Mouse (Mus musculus) midbrain, embryonic 16.5 days (tissue): ENCODE measurements around the gene Bcl2. TPM values are rescaled to one million over a fixed set of nuclear protein-coding genes. Genes with fewer than 3 reads are reported as not detected.

Source experiments
- ATAC-seq: fragments of 200-750 bp; cut with Nextera tagmentation; 2 replicates; pipeline ENCODE4 v1.8.0; 2017; ENCODE audit warnings: moderate TSS enrichment
- H3K27ac ChIP-seq: fragments of 300-500 bp; sonication (generic); 2 replicates; pipeline ENCODE4 v1.5.1; 2014; ENCODE audit warnings: mild to moderate bottlenecking, low read length, mixed read lengths
- H3K27me3 ChIP-seq: fragments of 300-500 bp; sonication (generic); 2 replicates; pipeline ENCODE4 v1.6.1; 2014; ENCODE audit warnings: low read depth, low read length, mixed read lengths; ENCODE audit not compliant: control insufficient read depth, insufficient read depth
- H3K36me3 ChIP-seq: fragments of 300-500 bp; sonication (generic); 2 replicates; pipeline ENCODE4 v1.6.1; 2014; ENCODE audit warnings: mild to moderate bottlenecking, low read length, moderate library complexity, mixed read lengths; ENCODE audit not compliant: control insufficient read depth, insufficient read depth
- H3K4me1 ChIP-seq: fragments of 300-500 bp; sonication (generic); 2 replicates; pipeline ENCODE4 v1.6.1; 2014; ENCODE audit warnings: mild to moderate bottlenecking, low read length, mixed read lengths; ENCODE audit not compliant: control insufficient read depth, insufficient read depth
- H3K4me2 ChIP-seq: fragments of 300-500 bp; sonication (generic); 2 replicates; pipeline ENCODE4 v1.6.1; 2014; ENCODE audit warnings: mild to moderate bottlenecking, low read length, mixed read lengths
- H3K4me3 ChIP-seq: fragments of 300-500 bp; sonication (generic); 2 replicates; pipeline ENCODE4 v1.5.1; 2014; ENCODE audit warnings: low read depth, mild to moderate bottlenecking, low read length, moderate library complexity, mixed read lengths
- H3K9ac ChIP-seq: fragments of 300-500 bp; sonication (generic); 2 replicates; pipeline ENCODE4 v1.6.1; 2014; ENCODE audit warnings: low read depth, low read length, mixed read lengths
- H3K9me3 ChIP-seq: fragments of 300-500 bp; sonication (generic); replicated peaks from 2 replicates; pipeline ENCODE4 v1.6.1; 2014; ENCODE audit warnings: mild to moderate bottlenecking, low read length, mixed read lengths; ENCODE audit not compliant: control insufficient read depth, poor library complexity, severe bottlenecking
- WGBS: fragments of 180-500 bp; shearing (Covaris S2); extraction: QIAGEN DNeasy Blood & Tissue Kit; methylation state at CpG from one replicate; pipeline ENCODE4 v1.1.7; 2014; 5-methylcytosine and 5-hydroxymethylcytosine counted together
- polyA plus RNA-seq: library from polyadenylated mRNA; unstranded; fragments of >200 nt; fragmentation: Nextera tagmentation; extraction: Ambion mirVana; gene quantifications from 2 replicates; pipeline ENCODE4 v1.2.1, GENCODE M21; 2015

Bcl2 gene
- 14.7 and 16.2 TPM in 2 replicates for polyA plus RNA-seq

GRCm38 (mm10) chr1:106713621-106714529 lies at the start of gene Bcl2:
TSS of gene Bcl2 (minus strand) at chr1:106714274.
- peaks cover 19% of the 10 kb centered on the region for H3K4me1 ChIP-seq
- peak within 1 kb of the TSS; percentile 84 for H3K4me3 ChIP-seq
- H3K9me3 ChIP-seq = no peaks in the 10 kb centered on the region
- H3K27ac ChIP-seq = peak within 1 kb of the TSS; percentile 94
- peak within 1 kb of the TSS; percentile 92 for H3K4me2 ChIP-seq
- H3K36me3 ChIP-seq = no peaks in the 10 kb centered on the region
- peak within 1 kb of the TSS; percentile 97 for H3K9ac ChIP-seq
- H3K27me3 ChIP-seq = no peaks in the 10 kb centered on the region
- WGBS = under 1% methylated on average over 71 of the region's 95 CpGs
- peak; percentile 90 for ATAC-seq

- no peaks in the 10 kb centered on the region for H3K9me3 ChIP-seq
- no peaks in the 10 kb centered on the region for H3K36me3 ChIP-seq
- no peak overlapping the region for H3K4me2 ChIP-seq
- no peak for ATAC-seq
- H3K9ac ChIP-seq = no peak overlapping the region
- 87% methylated on average over 3 of the region's 3 CpGs for WGBS
- H3K4me3 ChIP-seq = no peak overlapping the region
- H3K27me3 ChIP-seq = no peaks in the 10 kb centered on the region
- H3K27ac ChIP-seq = no peak overlapping the region
- peaks cover 12% of the 10 kb centered on the region for H3K4me1 ChIP-seq
Measured at GRCm38 (mm10) chr1:106760750-106761149, 46.7 kb upstream of the Bcl2 start.

GRCm38 (mm10) chr1:106759572-106760435 lies 45.7 kb upstream of the Bcl2 start, which contains the start of gene Kdsr:
TSS of gene Kdsr (minus strand) at chr1:106759727.
- Histone ChIP-seq H3K4me1 (peaks cover 12% of the 10 kb centered on the region), H3K4me3 (peak within 1 kb of the TSS; percentile 87), H3K27ac (peak within 1 kb of the TSS; percentile 77), H3K9me3 (no peaks in the 10 kb centered on the region), H3K4me2 (peak within 1 kb of the TSS; percentile 97), H3K27me3 (no peaks in the 10 kb centered on the region), H3K9ac (peak within 1 kb of the TSS; percentile 85), H3K36me3 (no peaks in the 10 kb centered on the region; the same call in 1 of the 2 replicates)
- 1% methylated on average over 50 of the region's 51 CpGs for WGBS
- peak; percentile 99 for ATAC-seq

DNA sequence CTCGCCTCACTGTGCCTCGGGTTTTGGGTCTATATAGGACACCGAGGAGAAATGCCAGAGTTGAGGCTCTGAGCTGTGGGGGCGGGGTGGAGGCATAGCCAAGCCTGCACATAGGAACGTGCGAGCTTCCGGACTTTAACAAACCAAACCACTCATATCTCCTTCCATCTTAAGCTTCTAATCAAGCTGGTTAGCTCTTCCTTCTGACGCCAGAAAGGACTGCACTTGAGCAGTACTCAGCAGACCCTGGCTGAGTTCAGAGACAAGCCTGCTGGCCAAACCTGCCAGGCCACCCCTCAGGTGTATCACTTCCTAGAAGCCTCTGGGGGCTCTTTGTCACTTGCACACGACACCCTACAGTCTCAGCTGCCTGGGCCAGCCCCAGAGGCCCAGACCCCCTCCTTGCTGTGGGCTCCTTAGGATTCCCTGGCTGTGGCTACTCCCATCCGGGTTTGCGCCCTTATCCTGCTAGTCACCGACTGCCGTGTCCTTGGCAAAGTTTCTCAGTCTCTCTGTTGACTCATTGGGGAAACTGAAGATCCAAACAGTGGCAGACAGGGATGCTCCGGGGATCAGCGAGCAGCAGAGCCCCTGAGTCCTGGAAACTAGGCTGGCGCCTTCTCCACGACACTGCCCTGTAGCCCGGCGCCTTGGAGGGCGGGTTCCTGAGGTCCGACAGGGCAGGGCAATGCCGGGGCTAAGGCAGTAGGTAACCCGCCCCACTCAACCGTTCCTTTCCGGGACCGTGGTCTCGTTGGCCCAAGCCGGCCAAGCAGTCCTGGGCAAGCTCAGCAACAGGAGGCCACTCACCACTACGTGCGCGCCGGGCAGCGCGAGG lies 44.9 kb upstream of the Bcl2 start:
- peak overlapping the region; percentile 97 for H3K4me2 ChIP-seq
- H3K4me1 ChIP-seq = peaks cover 12% of the 10 kb centered on the region
- no peaks in the 10 kb centered on the region for H3K9me3 ChIP-seq

DNA sequence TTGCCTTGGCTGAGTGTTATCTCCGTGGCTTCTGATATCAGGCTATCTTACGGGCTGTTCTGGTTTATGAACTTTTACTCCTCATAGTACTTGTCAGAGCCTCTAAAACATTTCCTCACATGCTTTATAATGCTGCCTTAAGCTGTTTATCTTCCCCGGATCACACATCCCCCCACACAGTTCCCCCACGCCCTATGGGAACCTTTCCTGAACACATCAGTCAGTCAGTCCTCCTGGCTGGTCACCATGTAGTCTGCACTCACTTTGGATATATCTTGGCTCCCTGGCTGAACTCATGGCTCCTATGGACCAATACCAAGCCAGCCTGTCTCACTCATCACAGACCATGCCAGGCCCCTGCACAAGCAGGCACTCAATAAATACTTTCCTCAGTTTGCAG lies 42.6 kb upstream of the Bcl2 start:
- peaks cover 12% of the 10 kb centered on the region for H3K4me1 ChIP-seq
- H3K9ac ChIP-seq = no peak overlapping the region
- peaks cover 4% of the 10 kb centered on the region; the same call in 1 of the 2 replicates for H3K36me3 ChIP-seq
- no peaks in the 10 kb centered on the region for H3K27me3 ChIP-seq
- no peak for ATAC-seq
- H3K4me2 ChIP-seq = no peak overlapping the region
- 96% methylated on average over 4 of the region's 4 CpGs for WGBS
- H3K4me3 ChIP-seq = no peak overlapping the region
- no peak overlapping the region for H3K27ac ChIP-seq
- no peaks in the 10 kb centered on the region for H3K9me3 ChIP-seq

More for the DNA sequence above, 44.9 kb upstream of the Bcl2 start:
- Histone ChIP-seq H3K36me3 (no peaks in the 10 kb centered on the region; the same call in 1 of the 2 replicates), H3K27ac (peak overlapping the region; percentile 77), H3K27me3 (no peaks in the 10 kb centered on the region), H3K9ac (peak overlapping the region; percentile 85), H3K4me3 (peak overlapping the region; percentile 87)
- peak; percentile 50 for ATAC-seq
- WGBS = 4% methylated on average over 34 of the region's 34 CpGs

DNA sequence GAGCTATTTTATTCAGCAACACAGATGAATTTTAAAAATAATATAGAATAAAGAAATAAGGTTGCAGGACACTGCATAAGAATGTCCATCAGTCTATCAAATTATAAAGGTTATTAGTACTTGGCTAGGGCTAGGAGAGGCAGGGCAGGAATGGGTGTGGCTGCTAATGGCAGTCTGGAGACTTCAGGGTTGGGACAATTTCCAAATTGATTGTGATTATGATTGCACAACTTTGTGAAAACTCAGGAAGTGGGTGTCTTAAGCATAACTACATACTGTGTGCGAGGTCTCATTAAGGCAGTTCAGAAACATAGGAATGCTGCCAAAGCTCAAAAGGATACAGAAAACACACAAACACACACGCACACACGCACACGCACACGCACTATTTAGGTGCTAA lies 37.9 kb upstream of the Bcl2 start:
- 100% methylated on average over 5 of the region's 5 CpGs for WGBS
- no peak overlapping the region for H3K4me3 ChIP-seq
- H3K27me3 ChIP-seq = no peaks in the 10 kb centered on the region
- H3K9me3 ChIP-seq = no peaks in the 10 kb centered on the region
- H3K9ac ChIP-seq = no peak overlapping the region
- H3K36me3 ChIP-seq = peaks cover 12% of the 10 kb centered on the region
- no peak overlapping the region for H3K4me2 ChIP-seq
- H3K27ac ChIP-seq = no peak overlapping the region
- no peaks in the 10 kb centered on the region; the same call in 1 of the 2 replicates for H3K4me1 ChIP-seq
- ATAC-seq = no peak

- no peak overlapping the region for H3K9ac ChIP-seq
- no peaks in the 10 kb centered on the region for H3K9me3 ChIP-seq
- H3K36me3 ChIP-seq = peaks cover 23% of the 10 kb centered on the region
- no peak overlapping the region for H3K4me3 ChIP-seq
- 88% methylated on average over 1 of the region's 1 CpGs for WGBS
- no peak overlapping the region for H3K27ac ChIP-seq
- H3K4me1 ChIP-seq = no peaks in the 10 kb centered on the region
- H3K27me3 ChIP-seq = no peaks in the 10 kb centered on the region
- no peak overlapping the region for H3K4me2 ChIP-seq
- ATAC-seq = no peak
Measured at GRCm38 (mm10) chr1:106750656-106751055, 36.6 kb upstream of the Bcl2 start.

DNA sequence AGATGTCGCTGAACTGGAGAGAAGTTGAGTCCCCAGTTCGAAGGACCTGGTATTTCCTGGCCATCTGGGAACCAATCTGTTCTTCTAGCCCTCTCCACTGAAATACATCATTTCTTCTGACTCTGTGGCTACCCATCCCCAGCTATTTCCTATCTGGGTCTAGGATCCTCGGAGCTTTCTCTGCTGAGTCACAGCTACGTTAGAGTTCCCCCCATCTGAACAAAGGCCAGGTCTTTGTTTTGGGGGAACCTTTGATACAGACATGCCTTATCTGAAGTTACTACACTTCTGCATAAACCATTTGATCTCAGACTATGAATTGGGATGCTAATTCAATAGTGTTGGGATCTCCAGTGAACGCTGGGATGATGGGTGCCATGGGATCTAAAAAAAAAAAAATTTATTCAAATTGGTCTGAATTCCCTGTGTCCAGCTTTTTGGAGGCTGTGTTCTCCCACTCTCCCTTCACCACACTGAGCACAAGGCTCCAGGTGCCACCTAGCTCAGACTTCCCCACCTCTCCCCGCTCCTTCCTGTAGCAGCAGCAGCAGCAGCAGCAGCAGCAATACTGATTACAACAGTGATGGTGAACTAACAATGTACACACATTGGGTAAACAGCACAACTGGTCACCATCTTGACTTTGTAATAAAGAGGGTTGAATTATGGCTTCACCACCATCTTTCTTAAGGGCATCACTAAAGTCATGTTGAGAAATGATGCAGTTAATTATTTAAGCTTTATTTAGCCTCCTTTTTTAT lies 34.7 kb upstream of the Bcl2 start:
- no peaks in the 10 kb centered on the region for H3K9me3 ChIP-seq
- no peak overlapping the region for H3K4me3 ChIP-seq
- H3K27me3 ChIP-seq = no peaks in the 10 kb centered on the region
- no peaks in the 10 kb centered on the region for H3K4me1 ChIP-seq
- no peak overlapping the region for H3K27ac ChIP-seq
- H3K9ac ChIP-seq = no peak overlapping the region
- H3K4me2 ChIP-seq = no peak overlapping the region
- ATAC-seq = no peak
- H3K36me3 ChIP-seq = peaks cover 23% of the 10 kb centered on the region
- 94% methylated on average over 6 of the region's 6 CpGs for WGBS
